Mouse (Mus musculus) small intestine, adult 2 months (tissue): ENCODE results near the gene Cox4i2.

Experiments
- CTCF ChIP-seq: fragments of 200-500 bp; IDR thresholded peaks from 2 replicates; pipeline ENCODE4 v1.5.1; 2012; ENCODE audit warnings: low read depth, mild to moderate bottlenecking, control low read depth, inconsistent platforms, low read length, moderate library complexity, mixed read lengths; ENCODE audit not compliant: insufficient replicate concordance, insufficient read length; ENCODE audit errors: extremely low read depth
- POLR2A ChIP-seq: fragments of 200-500 bp; IDR thresholded peaks from 2 replicates; pipeline ENCODE4 v1.6.1; 2012; ENCODE audit warnings: low read depth, mild to moderate bottlenecking, control low read depth, inconsistent platforms, low read length, moderate library complexity

DNA sequence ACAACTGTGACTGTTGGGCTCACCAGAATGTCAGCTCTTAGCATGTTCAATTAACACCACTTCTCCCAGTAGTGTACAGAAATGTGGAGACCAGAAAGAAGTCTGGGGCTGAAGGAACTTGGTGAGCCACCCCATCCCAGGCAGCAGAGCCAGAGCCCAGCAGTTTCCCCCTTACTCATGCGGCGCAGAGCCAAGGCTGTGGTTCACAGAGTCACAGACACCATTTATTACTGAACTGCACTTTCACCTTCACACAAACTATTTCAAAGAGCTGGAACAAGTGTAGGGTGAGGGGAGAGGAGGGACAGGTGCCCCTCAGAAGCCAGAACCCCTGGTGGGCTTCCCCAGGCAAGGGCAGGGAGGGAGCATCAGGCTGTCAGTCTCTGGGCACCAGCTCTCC lies 26.5 kb downstream of the Cox4i2 start:
- TF ChIP-seq CTCF (no peak), POLR2A (no peak)
